Mouse (Mus musculus) lung, postnatal 4 days (tissue): Measurements from ENCODE around the gene Zfp64.

Source experiments
- DNase-seq, 2 experiments: peaks; one replicate each; pipeline ENCODE4 v3.0.0; 2021

Gene Zfp64

GRCm38 (mm10) chr2:168954835-168955716, at the start of gene Zfp64:
Gene Zfp64, minus strand, starts transcription at chr2:168955587.
- DNase-seq = peak; percentile 89 to 91

GRCm38 (mm10) chr2:168992642-168993420, 37.4 kb upstream of the Zfp64 start:
- peak in 1 of 2 experiments; percentile 36 for DNase-seq

- no peak for DNase-seq
Measured at GRCm38 (mm10) chr2:168990957-168991356, 35.6 kb upstream of the Zfp64 start.

GRCm38 (mm10) chr2:168990061-168990753, 34.8 kb upstream of the Zfp64 start:
- DNase-seq = no peak

- no peak for DNase-seq
Measured at GRCm38 (mm10) chr2:168988056-168988455, 32.7 kb upstream of the Zfp64 start.

- DNase-seq = no peak
Measured at GRCm38 (mm10) chr2:168987421-168987820, 32.0 kb upstream of the Zfp64 start.

GRCm38 (mm10) chr2:168981951-168982350, 26.6 kb upstream of the Zfp64 start:
- DNase-seq = no peak

- DNase-seq = no peak
Measured at GRCm38 (mm10) chr2:168981448-168981847, 26.1 kb upstream of the Zfp64 start.

- DNase-seq = peak; percentile 53 to 75
Measured at GRCm38 (mm10) chr2:168980859-168981258, 25.5 kb upstream of the Zfp64 start.

- DNase-seq = peak in 1 of 2 experiments; percentile 24
Measured at GRCm38 (mm10) chr2:168979742-168980141, 24.4 kb upstream of the Zfp64 start.

- no peak for DNase-seq
Measured at GRCm38 (mm10) chr2:168978031-168978430, 22.6 kb upstream of the Zfp64 start.

GRCm38 (mm10) chr2:168970131-168970530, 14.7 kb upstream of the Zfp64 start:
- DNase-seq = no peak

- DNase-seq = no peak
Measured at GRCm38 (mm10) chr2:168968136-168968925, 12.9 kb upstream of the Zfp64 start.

- no peak for DNase-seq
Measured at GRCm38 (mm10) chr2:168966525-168966924, 11.1 kb upstream of the Zfp64 start.

GRCm38 (mm10) chr2:168964849-168965248, 9.5 kb upstream of the Zfp64 start:
- no peak for DNase-seq

- DNase-seq = no peak
Measured at GRCm38 (mm10) chr2:168961729-168962666, 6.6 kb upstream of the Zfp64 start.

- DNase-seq = no peak
Measured at GRCm38 (mm10) chr2:168960814-168961213, 5.4 kb upstream of the Zfp64 start.

GRCm38 (mm10) chr2:168959339-168959885, 4.0 kb upstream of the Zfp64 start:
- no peak for DNase-seq

- no peak for DNase-seq
Measured at GRCm38 (mm10) chr2:168955850-168956346, 511 bp upstream of the Zfp64 start.

- DNase-seq = no peak
Measured at GRCm38 (mm10) chr2:168954376-168954775, 1.0 kb downstream of the Zfp64 start.

- DNase-seq = no peak
Measured at GRCm38 (mm10) chr2:168948506-168948905, 6.9 kb downstream of the Zfp64 start.
